Mouse (Mus musculus) megakaryocyte, embryonic 14.5 days (primary cell): ENCODE measurements around the gene Zscan25.
"Not testable (repeated sequence)": the region's sequence is repeated elsewhere in the genome, so short reads cannot be mapped to it uniquely, and the experiment has no call there.

ENCODE experiments used
- FLI1 ChIP-seq: IDR thresholded peaks from 2 replicates; pipeline ENCODE4 v1.6.1; 2012; ENCODE audit warnings: low read length, inconsistent platforms, mixed read lengths
- GATA1 ChIP-seq: IDR thresholded peaks from 3 replicates; pipeline ENCODE4 v1.6.1; 2012; ENCODE audit warnings: mixed read lengths, low read length, inconsistent platforms, borderline replicate concordance

DNA sequence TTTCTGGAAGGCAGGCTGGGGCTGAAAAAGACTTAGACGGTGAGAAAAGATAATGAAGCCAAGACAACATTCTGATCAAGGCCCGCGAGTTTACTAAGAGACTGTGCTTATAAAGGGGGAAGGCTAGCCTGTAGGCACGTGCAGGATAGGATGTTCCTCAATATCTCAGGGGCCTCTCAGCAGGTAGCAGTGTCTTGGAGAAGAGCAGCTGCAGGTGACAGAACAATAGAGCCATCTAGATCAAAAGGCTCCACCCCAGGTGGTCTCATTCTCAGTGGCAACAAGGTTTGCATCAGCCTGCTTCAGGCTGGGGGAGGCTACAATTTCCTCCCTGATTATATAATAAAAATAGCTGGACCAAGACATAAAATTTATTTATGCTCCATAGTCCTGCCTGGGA lies 21.5 kb downstream of the Zscan25 start:
- not testable (repeated sequence) for TF ChIP-seq GATA1, FLI1
